Mouse (Mus musculus) forebrain, embryonic 10.5 days (tissue): ENCODE results near the gene Rai1. TPM values are rescaled to one million over a fixed set of nuclear protein-coding genes. Genes with fewer than 3 reads are reported as not detected.

ENCODE experiments used
- DNase-seq: peaks from one replicate; pipeline ENCODE4 v3.0.0-alpha.2; 2017; ENCODE audit warnings: low spot score; ENCODE audit errors: extremely low spot score
- H3K27ac ChIP-seq: fragments of 300-500 bp; sonication (generic); 2 replicates; pipeline ENCODE4 v1.5.1; 2016; ENCODE audit warnings: mild to moderate bottlenecking
- H3K27me3 ChIP-seq: fragments of 300-500 bp; sonication (generic); 2 replicates; pipeline ENCODE4 v1.6.1; 2016; ENCODE audit warnings: mild to moderate bottlenecking; ENCODE audit not compliant: poor library complexity, severe bottlenecking
- H3K36me3 ChIP-seq: fragments of 300-500 bp; sonication (generic); replicated peaks from 2 replicates; pipeline ENCODE4 v1.6.1; 2016; ENCODE audit warnings: mild to moderate bottlenecking, moderate library complexity
- H3K4me1 ChIP-seq: fragments of 300-500 bp; sonication (generic); 2 replicates; pipeline ENCODE4 v1.6.1; 2016
- H3K4me3 ChIP-seq: fragments of 300-500 bp; sonication (generic); 2 replicates; pipeline ENCODE4 v1.5.1; 2016; ENCODE audit warnings: mild to moderate bottlenecking, moderate library complexity
- H3K9me3 ChIP-seq: fragments of 300-500 bp; sonication (generic); 2 replicates; pipeline ENCODE4 v1.6.1; 2016; ENCODE audit warnings: mild to moderate bottlenecking, moderate library complexity
- WGBS: fragments of 180-500 bp; shearing (Covaris S2); methylation state at CpG from one replicate; pipeline ENCODE4 v1.1.7; 2016; 5-methylcytosine and 5-hydroxymethylcytosine counted together
- polyA plus RNA-seq: library from polyadenylated mRNA; unstranded; fragments of >200 nt; fragmentation: Nextera tagmentation; extraction: Ambion mirVana; gene quantifications from 2 replicates; pipeline ENCODE4 v1.2.1, GENCODE M21; 2016

Rai1 gene
- polyA plus RNA-seq, 1 experiment from 2014 or later, result 25.3 TPM

DNA sequence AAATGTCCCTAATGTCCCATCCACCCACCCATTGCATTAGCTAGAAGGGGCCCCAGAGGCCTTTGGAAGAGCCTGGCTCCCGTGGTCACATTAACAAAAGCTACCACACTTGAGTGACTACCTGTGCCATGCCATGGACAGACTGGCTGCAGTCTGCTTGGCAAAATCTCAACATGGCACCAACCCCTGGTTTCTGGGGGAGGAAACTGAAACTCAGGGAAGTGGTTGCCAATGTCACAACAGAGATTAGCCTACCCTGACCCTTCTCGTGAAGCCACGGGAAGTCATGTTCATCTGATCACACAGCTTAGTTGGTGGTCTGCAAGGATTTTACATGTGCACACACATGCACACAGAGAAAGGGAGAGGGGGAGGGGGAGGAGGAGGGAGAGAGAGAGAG, 28.6 kb upstream of the Rai1 start:
- Histone ChIP-seq H3K4me1 (no peaks in the 10 kb centered on the region; the same call in 1 of the 2 replicates), H3K4me3 (no peak overlapping the region), H3K27ac (no peak overlapping the region), H3K36me3 (no peaks in the 10 kb centered on the region), H3K27me3 (no peaks in the 10 kb centered on the region), H3K9me3 (no peaks in the 10 kb centered on the region)
- no peak for DNase-seq
- 79% methylated on average over 3 of the region's 3 CpGs for WGBS

- Histone ChIP-seq H3K4me1 (no peaks in the 10 kb centered on the region), H3K36me3 (no peaks in the 10 kb centered on the region), H3K4me3 (no peak overlapping the region), H3K27ac (no peak overlapping the region), H3K27me3 (no peaks in the 10 kb centered on the region), H3K9me3 (no peaks in the 10 kb centered on the region)
- peak; percentile 55 for DNase-seq
- WGBS, result 20% methylated on average over 4 of the region's 4 CpGs
These were observed 28.0 kb upstream of the Rai1 start for GRCm38 (mm10) chr11:60076790-60077189.

- peak; percentile 44 for DNase-seq
- Histone ChIP-seq H3K27me3 (no peaks in the 10 kb centered on the region), H3K36me3 (no peaks in the 10 kb centered on the region), H3K4me1 (peaks cover 10% of the 10 kb centered on the region), H3K4me3 (no peak overlapping the region), H3K9me3 (peaks cover 3% of the 10 kb centered on the region; the same call in 1 of the 2 replicates), H3K27ac (no peak overlapping the region)
- 40% methylated on average over 2 of the region's 2 CpGs for WGBS
These were observed 20.2 kb upstream of the Rai1 start for GRCm38 (mm10) chr11:60084589-60084988.

DNA sequence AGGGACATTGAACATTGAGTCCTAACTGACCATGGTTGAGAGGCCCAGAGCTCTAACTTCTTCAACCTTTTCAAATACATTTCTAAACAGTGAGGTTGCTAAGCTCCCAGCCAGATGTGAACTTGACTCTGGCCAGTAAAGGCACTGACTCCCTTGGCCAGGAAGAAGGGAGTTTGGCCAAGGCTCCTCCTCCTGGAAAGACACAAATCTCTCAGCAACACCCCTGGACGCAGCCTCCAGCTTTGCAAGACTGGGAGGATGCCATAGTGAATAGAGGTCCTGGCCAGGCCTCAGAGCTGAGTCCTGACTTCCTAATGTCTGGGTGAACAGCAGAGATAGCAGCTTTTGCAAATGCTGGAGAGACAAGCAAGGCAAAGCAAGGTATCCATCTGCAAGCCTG, 18.1 kb upstream of the Rai1 start:
- H3K4me1 ChIP-seq, result peaks cover 12% of the 10 kb centered on the region
- H3K27me3 ChIP-seq, result no peaks in the 10 kb centered on the region
- 74% methylated on average over 1 of the region's 1 CpGs for WGBS
- H3K27ac ChIP-seq, result no peak overlapping the region
- no peak overlapping the region for H3K4me3 ChIP-seq
- DNase-seq, result no peak
- H3K9me3 ChIP-seq, result peaks cover 3% of the 10 kb centered on the region; the same call in 1 of the 2 replicates
- no peaks in the 10 kb centered on the region for H3K36me3 ChIP-seq

DNA sequence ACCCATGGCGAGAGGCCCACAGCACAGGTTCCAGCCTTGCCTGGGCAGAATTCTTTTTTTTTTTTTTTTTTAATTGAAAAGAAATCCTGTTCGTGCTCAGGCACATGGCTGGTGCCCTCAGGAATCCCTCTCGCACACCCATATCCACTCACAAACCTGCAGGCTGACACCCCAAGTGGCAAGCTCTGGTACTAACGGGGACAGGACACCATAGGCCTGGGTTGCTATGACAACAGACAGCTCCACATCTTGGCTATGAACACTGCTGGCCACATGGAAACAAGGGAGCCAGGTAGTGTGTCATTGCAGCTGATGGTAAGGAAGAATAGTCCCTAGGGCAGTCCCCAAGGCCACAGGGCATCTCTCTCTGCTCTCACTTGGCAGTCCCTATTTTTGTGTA, 15.9 kb upstream of the Rai1 start:
- no peak overlapping the region for H3K27ac ChIP-seq
- H3K4me1 ChIP-seq, result peaks cover 28% of the 10 kb centered on the region
- H3K9me3 ChIP-seq, result peaks cover 3% of the 10 kb centered on the region; the same call in 1 of the 2 replicates
- no peak overlapping the region for H3K4me3 ChIP-seq
- no peak for DNase-seq
- H3K36me3 ChIP-seq, result no peaks in the 10 kb centered on the region
- 55% methylated on average over 4 of the region's 4 CpGs for WGBS
- H3K27me3 ChIP-seq, result no peaks in the 10 kb centered on the region

DNA sequence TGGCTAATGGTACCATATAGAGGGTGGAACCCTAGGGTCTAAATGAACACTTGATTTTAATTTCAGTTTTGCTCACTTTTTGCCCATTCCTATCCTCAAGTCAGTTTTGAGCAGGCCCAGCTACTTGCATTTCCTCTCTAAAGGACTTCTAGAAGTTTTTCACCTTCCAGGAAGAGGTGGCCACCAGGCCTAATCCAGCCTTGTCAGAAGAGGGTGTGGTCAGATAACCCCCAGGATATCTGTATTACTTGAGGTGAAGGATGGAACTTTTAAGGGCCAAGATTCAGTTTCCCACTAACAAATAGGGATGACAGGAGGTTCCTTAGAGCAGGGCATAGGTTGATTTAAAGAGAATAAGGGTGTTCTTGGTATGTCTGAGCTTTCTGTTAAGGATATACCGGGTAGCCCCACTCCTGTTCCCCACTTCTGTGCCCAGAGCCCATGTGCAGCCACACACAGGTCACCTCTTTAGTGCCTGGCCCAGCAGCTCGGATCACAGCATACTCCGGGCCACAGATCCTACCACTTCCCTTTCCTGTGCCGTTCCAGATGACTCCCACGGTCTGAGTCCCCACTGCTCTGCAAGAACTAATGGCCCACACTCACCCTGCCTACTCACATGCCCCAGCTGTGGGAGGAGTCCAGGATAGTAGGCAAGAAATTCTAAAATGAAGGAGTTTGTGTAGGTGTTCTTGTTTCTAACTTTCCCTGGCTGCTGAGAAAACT, 14.0 kb upstream of the Rai1 start:
- H3K36me3 ChIP-seq, result no peaks in the 10 kb centered on the region
- H3K27me3 ChIP-seq, result no peaks in the 10 kb centered on the region
- H3K27ac ChIP-seq, result no peak overlapping the region
- H3K4me1 ChIP-seq, result peaks cover 47% of the 10 kb centered on the region
- H3K9me3 ChIP-seq, result peaks cover 3% of the 10 kb centered on the region; the same call in 1 of the 2 replicates
- no peak overlapping the region for H3K4me3 ChIP-seq
- 77% methylated on average over 5 of the region's 5 CpGs for WGBS
- DNase-seq, result no peak

DNA sequence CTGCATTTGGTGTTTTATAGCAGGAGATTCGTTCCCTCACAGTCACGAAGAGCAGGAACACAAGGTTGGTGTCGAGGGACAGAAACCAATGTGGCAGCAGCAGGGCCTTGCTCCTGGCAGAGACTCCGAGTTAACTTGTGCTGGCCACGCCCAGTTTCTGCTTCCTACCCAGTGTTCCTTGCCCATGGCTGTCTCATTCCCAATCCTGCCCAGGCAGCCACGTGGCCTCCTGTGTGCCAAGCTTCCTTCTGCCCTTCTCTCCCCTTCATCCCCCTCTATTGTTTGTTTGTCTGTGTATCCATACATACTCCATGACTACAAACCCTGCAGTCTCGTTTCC, 13.4 kb upstream of the Rai1 start:
- H3K4me3 ChIP-seq, result no peak overlapping the region
- peaks cover 3% of the 10 kb centered on the region; the same call in 1 of the 2 replicates for H3K9me3 ChIP-seq
- no peaks in the 10 kb centered on the region for H3K36me3 ChIP-seq
- WGBS, result 72% methylated on average over 7 of the region's 7 CpGs
- no peaks in the 10 kb centered on the region for H3K27me3 ChIP-seq
- peaks cover 49% of the 10 kb centered on the region for H3K4me1 ChIP-seq
- no peak for DNase-seq
- no peak overlapping the region for H3K27ac ChIP-seq

- Histone ChIP-seq H3K27me3 (no peaks in the 10 kb centered on the region), H3K27ac (no peak overlapping the region), H3K4me3 (no peak overlapping the region), H3K9me3 (no peaks in the 10 kb centered on the region), H3K4me1 (peaks cover 49% of the 10 kb centered on the region), H3K36me3 (no peaks in the 10 kb centered on the region)
- no peak for DNase-seq
These were observed 11.6 kb upstream of the Rai1 start for GRCm38 (mm10) chr11:60093227-60093626.

DNA sequence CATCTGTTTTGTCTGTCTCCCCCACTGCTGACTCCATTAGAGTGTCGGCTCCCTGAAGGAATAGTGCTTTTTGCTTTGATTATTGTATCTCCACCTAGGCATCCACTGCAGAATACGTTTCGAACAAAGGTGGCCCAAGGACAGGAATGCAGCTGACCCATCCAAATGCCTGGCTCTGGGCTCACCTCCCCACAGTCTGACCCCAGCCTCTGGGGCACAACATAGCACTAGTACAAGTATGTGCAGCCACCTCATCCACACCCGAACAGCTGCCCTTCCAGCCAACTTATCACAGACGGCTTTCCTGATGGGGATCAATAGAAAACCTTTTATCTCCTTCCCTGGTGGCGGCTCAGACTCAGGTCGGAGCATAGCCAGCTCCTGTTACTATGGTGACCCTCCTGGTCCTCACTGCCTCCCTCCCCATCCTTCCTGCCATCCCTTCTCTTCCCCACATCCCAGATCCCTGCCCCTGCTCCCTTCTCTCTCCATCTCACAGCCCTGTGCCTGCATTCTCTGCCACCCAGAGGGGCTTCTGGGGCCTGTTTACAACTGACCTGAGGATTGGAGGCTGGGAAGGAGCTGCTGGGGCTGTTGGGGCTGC, 10.7 kb upstream of the Rai1 start:
- Histone ChIP-seq H3K27ac (peak overlapping the region; percentile 5; the same call in 1 of the 2 replicates), H3K4me3 (no peak overlapping the region), H3K9me3 (no peaks in the 10 kb centered on the region), H3K27me3 (no peaks in the 10 kb centered on the region), H3K36me3 (no peaks in the 10 kb centered on the region), H3K4me1 (peaks cover 41% of the 10 kb centered on the region)
- DNase-seq, result no peak
- 37% methylated on average over 7 of the region's 7 CpGs for WGBS

- DNase-seq, result no peak
- Histone ChIP-seq H3K4me1 (peaks cover 43% of the 10 kb centered on the region), H3K4me3 (no peak overlapping the region), H3K36me3 (no peaks in the 10 kb centered on the region), H3K27me3 (no peaks in the 10 kb centered on the region), H3K9me3 (no peaks in the 10 kb centered on the region), H3K27ac (peak overlapping the region; percentile 5)
- WGBS, result 51% methylated on average over 9 of the region's 9 CpGs
These were observed 9.7 kb upstream of the Rai1 start for GRCm38 (mm10) chr11:60094909-60095810.

DNA sequence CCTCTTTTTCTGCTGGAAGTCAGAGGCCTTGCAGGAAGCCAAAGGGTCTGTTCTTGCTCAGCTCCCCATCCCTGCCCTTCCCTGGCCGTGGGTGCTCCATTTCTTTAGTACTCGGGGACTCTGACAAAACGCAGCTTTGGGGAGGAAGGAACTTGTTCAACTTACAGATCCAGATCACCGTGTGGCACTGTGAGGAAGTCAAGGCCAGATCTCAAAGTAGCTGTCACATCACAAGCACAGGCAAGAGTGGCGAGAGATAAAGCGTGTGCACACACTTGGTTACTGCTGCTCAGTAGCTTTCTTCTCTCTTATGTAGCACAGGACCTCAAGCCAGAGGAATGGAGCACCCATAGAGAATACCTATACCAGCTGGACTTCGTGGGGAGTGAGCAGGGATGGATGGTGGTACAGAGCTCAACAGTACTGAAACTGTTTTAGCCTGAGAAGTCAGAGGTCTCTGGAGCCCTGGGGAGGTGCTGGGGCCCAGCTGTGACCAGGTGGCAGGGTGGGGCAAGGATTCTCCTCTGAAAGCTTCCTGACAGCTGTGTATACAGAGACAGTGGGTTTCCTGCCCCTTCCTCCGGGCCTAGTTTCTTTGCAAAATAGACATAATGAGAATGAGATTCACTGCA, 5.1 kb upstream of the Rai1 start:
- DNase-seq, result no peak
- Histone ChIP-seq H3K4me3 (no peak overlapping the region), H3K36me3 (no peaks in the 10 kb centered on the region), H3K27ac (no peak overlapping the region), H3K4me1 (peaks cover 22% of the 10 kb centered on the region), H3K27me3 (no peaks in the 10 kb centered on the region), H3K9me3 (no peaks in the 10 kb centered on the region)
- WGBS, result 79% methylated on average over 8 of the region's 8 CpGs

DNA sequence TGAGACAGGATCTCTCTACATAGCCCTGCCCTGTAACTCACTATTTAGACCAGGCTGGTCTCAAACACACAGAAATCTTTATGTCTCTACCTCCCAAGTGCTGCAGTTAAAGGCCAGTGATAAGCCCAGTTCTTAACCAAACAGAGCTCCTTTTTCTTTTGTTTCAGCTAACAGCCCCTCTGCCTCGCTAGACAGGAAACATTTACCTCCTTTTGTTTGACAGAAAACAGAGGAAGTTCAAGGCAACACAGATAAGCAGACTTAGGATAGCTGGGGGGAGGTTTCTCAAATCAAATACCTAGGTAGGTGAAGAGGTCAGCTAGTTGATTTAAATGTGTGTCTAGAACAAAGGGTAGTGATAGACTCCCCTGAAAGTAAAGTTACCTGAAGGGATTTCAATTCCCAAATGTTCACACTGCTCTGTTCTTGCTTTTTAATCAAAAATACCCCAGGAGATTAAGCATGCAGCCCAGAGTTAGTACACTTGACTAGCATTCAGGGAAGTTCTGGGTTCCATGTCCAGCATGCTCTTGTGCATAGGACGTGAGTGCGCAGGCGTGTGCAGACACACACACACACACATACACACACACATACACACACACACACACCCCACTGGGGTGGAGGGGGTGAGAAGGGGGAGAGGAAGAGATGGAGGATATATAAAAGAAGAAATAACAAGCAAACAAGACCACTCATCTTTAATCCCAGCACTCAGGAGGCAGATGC, 3.8 kb upstream of the Rai1 start:
- Histone ChIP-seq H3K4me3 (no peak overlapping the region), H3K27ac (no peak overlapping the region), H3K4me1 (peaks cover 12% of the 10 kb centered on the region), H3K27me3 (no peaks in the 10 kb centered on the region), H3K9me3 (no peaks in the 10 kb centered on the region), H3K36me3 (no peaks in the 10 kb centered on the region)
- WGBS, result 75% methylated on average over 4 of the region's 4 CpGs
- DNase-seq, result no peak
